Comparison of ENCODE assay signal across 28 mouse cellular contexts in the genomic region with DNA sequence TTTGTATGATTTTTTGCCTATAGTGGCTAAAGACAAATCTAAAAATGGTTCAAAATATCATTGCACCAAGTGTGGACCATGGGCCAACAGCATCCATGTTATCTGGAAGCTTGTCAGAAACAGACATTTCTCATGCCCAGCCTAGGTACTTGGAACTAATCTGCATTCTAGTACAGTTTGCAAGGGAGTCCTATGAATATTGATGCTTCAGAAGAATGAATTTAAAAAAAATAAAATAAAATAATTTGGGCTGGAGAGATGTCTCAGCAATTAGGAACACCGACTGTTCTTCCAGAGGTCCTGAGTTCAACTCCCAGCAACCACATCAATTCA. TPM values are rescaled to one million over a fixed set of nuclear protein-coding genes. Genes with fewer than 3 reads are reported as not detected.
"Had no signal": no experiment of that assay in that cellular context is flagged by ENCODE, and none has a peak within 500 bp of the region (broad histone marks: within the 10 kb centered on the region; RNA-seq: fewer than 3 reads in every experiment).

No protein-coding gene starts in this region.

- H3K4me2 ChIP-seq: embryonic facial prominence, embryonic 12.5 days; embryonic facial prominence, embryonic 13.5 days; embryonic facial prominence, embryonic 15.5 days; forebrain, embryonic 12.5 days; forebrain, embryonic 13.5 days; forebrain, embryonic 15.5 days had no signal

- DNase-seq: cerebellum, adult 8-10 months; cerebellum, adult 9-10 months; cerebellum, adult 9-11 months; cerebellum, postnatal 10 days; cerebellum, postnatal 14 days; cerebellum, postnatal 25 days; cerebellum, postnatal 36 days; embryo, embryonic 11 days; forebrain, postnatal 0 days; gastrocnemius, adult 2 months; gastrocnemius, postnatal 10 days; gastrocnemius, postnatal 14 days; gastrocnemius, postnatal 25 days; gastrocnemius, postnatal 36 days; heart, adult 18-20 months; heart, adult 2 months had no signal

- H3K4me3 ChIP-seq: embryonic facial prominence, embryonic 10.5 days; embryonic facial prominence, embryonic 12.5 days; embryonic facial prominence, embryonic 13.5 days; embryonic facial prominence, embryonic 15.5 days; erythroblast, embryonic 14.5 days; forebrain, embryonic 10.5 days; forebrain, embryonic 12.5 days; forebrain, embryonic 13.5 days; forebrain, embryonic 15.5 days; gastrocnemius, adult 2 months; heart, adult 2 months had no signal

- H3K27ac ChIP-seq: embryonic facial prominence, embryonic 10.5 days; embryonic facial prominence, embryonic 12.5 days; embryonic facial prominence, embryonic 13.5 days; embryonic facial prominence, embryonic 15.5 days; forebrain, embryonic 10.5 days; forebrain, embryonic 12.5 days; forebrain, embryonic 13.5 days; forebrain, embryonic 15.5 days; gastrocnemius, adult 2 months; heart, adult 2 months had no signal

- ATAC-seq: forebrain, embryonic 13.5 days; forebrain, embryonic 14.5 days; forebrain, embryonic 15.5 days; forebrain, embryonic 16.5 days; forebrain, postnatal 0 days had no signal

- H3K27me3 ChIP-seq: embryonic facial prominence, embryonic 12.5 days; embryonic facial prominence, embryonic 13.5 days; embryonic facial prominence, embryonic 15.5 days; forebrain, embryonic 12.5 days; forebrain, embryonic 13.5 days; forebrain, embryonic 15.5 days had no signal

- H3K9ac ChIP-seq: embryonic facial prominence, embryonic 12.5 days; embryonic facial prominence, embryonic 13.5 days; embryonic facial prominence, embryonic 15.5 days; forebrain, embryonic 12.5 days; forebrain, embryonic 13.5 days; forebrain, embryonic 15.5 days; forebrain, postnatal 0 days had no signal

- H3K9me3 ChIP-seq: embryonic facial prominence, embryonic 10.5 days; embryonic facial prominence, embryonic 12.5 days; embryonic facial prominence, embryonic 13.5 days; embryonic facial prominence, embryonic 15.5 days; forebrain, embryonic 10.5 days; forebrain, embryonic 12.5 days; forebrain, embryonic 13.5 days; forebrain, embryonic 15.5 days had no signal

- H3K36me3 ChIP-seq: embryonic facial prominence, embryonic 10.5 days; embryonic facial prominence, embryonic 12.5 days; embryonic facial prominence, embryonic 13.5 days; embryonic facial prominence, embryonic 15.5 days; forebrain, embryonic 10.5 days; forebrain, embryonic 12.5 days; forebrain, embryonic 15.5 days had no signal

- H3K4me1 ChIP-seq: embryonic facial prominence, embryonic 10.5 days; embryonic facial prominence, embryonic 12.5 days; embryonic facial prominence, embryonic 13.5 days; embryonic facial prominence, embryonic 15.5 days; forebrain, embryonic 10.5 days; forebrain, embryonic 12.5 days; forebrain, embryonic 13.5 days; forebrain, embryonic 15.5 days had no signal

RNA-seq across cellular contexts. Expression of gene Cxcl13, which starts 30.9 kb away (rescaled TPM):
- polyA plus RNA-seq: erythroblast, embryonic 14.5 days; forebrain, embryonic 12.5 days; forebrain, embryonic 13.5 days; forebrain, embryonic 14.5 days; forebrain, embryonic 16.5 days; frontal cortex, adult 2 months had no signal
